Mouse (Mus musculus): ENCODE results near the gene Chst2.

DNA sequence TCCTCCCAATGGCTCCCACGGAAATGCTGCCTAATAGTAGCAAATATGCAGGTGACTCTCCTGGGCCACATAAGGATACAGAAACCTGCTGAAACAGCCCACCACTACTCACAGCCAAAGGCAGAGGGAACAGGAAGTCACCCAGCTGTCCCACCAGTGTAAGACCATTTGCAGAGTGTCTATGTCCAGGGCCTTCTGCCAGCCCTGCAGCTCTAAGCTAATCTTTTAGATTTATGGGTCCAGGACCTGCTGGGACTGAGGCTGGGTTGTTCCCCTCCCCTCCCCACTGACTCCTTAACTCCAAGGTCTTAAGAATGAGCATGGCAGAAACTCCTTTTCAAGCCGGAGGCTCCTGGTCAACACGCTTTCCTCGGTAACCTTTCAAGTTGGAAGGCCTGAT, 21.8 kb upstream of the Chst2 start:
- TF ChIP-seq CTCF (conservative IDR thresholded peaks at IDR 0.05; ENCODE audit: insufficient read depth, insufficient read length, low read depth, low read length) (no peak), POLR2A (IDR thresholded peaks at IDR 0.05; ENCODE audit: low read depth, low read length) (no peak)

Measured in kidney, adult 2 months (tissue).